Mouse (Mus musculus) brown adipose tissue, adult 24 weeks (tissue): ENCODE results near the gene Unc5b. TPM values are rescaled to one million over a fixed set of nuclear protein-coding genes. Genes with fewer than 3 reads are reported as not detected.
"Not testable (repeated sequence)": the region's sequence is repeated elsewhere in the genome, so short reads cannot be mapped to it uniquely, and the experiment has no call there.

ENCODE experiments used
- H3K27ac ChIP-seq: fragments of 200-500 bp; replicated peaks from 2 replicates; pipeline ENCODE4 v1.5.1; 2012; ENCODE audit warnings: low read depth, mild to moderate bottlenecking, low read length
- H3K4me1 ChIP-seq: fragments of 200-500 bp; 2 replicates; pipeline ENCODE4 v1.6.1; 2012; ENCODE audit warnings: low read length, mixed read lengths; ENCODE audit not compliant: control insufficient read depth, insufficient read depth, insufficient read length
- H3K4me3 ChIP-seq: fragments of 200-500 bp; 2 replicates; pipeline ENCODE4 v1.5.1; 2012; ENCODE audit warnings: low read depth, mild to moderate bottlenecking, low read length, moderate library complexity; ENCODE audit not compliant: insufficient read depth
- polyA plus RNA-seq: library from polyadenylated mRNA; stranded (reverse); fragments of >200 nt; gene quantifications from 2 replicates; pipeline ENCODE4 v1.2.4, GENCODE M21; 2012; ENCODE audit not compliant: missing spikeins, insufficient read depth, insufficient read length

The Unc5b gene
- polyA plus RNA-seq, 1 experiment = 1.7 TPM

DNA sequence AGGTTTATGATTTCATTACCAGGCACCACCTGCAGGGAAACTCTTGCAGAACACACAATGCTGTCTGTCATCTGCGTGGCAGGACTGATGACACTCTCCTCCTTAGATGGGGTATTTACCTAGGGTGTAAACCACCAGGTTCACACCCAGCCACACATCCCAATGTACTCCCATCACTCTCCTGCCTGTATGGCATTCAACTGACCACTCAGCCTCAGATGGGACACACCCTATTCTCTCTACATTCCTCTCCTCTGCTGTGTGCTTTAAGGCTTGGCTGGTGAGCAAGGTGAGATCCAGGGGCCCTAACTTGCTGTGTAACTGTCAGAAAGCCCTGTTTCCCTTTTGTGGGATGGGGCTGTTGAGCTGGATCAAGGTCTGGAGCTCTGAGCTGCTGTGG, 69.3 kb downstream of the Unc5b start:
- H3K4me3 ChIP-seq = no peak overlapping the region
- no peaks in the 10 kb centered on the region for H3K4me1 ChIP-seq
- no peak overlapping the region for H3K27ac ChIP-seq

DNA sequence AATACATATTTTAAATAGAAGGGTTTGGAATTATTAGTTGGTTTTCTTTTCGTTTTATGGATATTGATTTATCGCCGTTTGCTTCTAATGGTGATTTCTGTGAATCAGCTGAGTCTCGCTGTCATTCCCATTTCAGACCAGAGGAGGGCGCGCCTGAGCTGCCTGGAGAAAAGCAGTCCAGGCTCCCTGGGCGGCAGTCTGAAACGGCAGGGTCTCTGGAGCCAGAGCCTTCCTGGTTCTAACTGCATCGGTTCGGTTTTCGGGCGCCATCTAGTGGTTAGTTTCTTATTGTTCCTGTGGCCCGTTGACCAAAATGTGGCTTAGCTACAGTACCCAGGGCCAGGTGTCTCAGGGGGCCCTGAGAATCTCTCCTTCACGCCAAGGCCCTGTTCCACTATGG, 71.0 kb downstream of the Unc5b start:
- no peak overlapping the region for H3K27ac ChIP-seq
- no peaks in the 10 kb centered on the region for H3K4me1 ChIP-seq
- no peak overlapping the region for H3K4me3 ChIP-seq

DNA sequence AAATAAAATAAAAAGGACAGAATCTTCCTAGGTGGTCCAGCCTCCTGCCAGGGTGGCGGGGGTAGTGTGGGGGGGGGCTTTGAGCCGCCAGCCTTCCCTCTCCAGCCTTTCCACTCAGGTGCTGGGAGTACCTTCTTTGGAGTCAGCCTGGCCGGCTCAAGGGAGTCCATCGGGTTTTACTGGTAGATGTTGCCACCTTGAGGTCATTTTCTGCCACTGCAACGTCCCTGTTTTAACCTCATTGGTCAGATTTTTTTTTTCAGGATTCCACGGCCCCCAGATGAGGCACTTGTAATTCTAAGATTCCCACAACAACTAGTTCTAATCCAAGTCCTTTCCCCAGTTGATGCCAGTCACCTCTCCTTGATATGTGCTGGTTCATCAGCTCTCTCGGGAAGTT, 74.4 kb downstream of the Unc5b start:
- H3K4me3 ChIP-seq = no peak overlapping the region
- no peaks in the 10 kb centered on the region for H3K4me1 ChIP-seq
- no peak overlapping the region for H3K27ac ChIP-seq

DNA sequence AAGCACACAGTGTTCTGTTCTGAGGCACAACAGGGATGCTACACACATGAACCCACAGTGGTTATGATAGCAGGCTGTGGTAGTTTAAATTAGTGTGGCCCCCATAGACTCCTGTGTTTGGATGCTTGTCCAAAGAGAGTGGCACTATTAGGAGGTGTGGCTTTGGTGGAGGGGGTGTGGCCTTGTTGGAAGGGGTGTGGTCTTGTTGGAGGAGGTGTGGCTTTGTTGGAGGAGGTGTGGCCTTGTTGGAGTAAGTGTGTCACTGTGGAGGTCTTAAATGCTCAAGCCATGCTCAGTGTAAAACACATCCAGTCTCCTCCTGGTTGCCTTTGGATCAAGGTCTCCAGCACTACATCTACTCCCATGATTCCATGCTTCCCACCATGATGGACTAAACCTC, 75.2 kb downstream of the Unc5b start:
- Histone ChIP-seq H3K4me3 (no peak overlapping the region), H3K27ac (no peak overlapping the region), H3K4me1 (peaks cover 4% of the 10 kb centered on the region; the same call in 1 of the 2 replicates)

DNA sequence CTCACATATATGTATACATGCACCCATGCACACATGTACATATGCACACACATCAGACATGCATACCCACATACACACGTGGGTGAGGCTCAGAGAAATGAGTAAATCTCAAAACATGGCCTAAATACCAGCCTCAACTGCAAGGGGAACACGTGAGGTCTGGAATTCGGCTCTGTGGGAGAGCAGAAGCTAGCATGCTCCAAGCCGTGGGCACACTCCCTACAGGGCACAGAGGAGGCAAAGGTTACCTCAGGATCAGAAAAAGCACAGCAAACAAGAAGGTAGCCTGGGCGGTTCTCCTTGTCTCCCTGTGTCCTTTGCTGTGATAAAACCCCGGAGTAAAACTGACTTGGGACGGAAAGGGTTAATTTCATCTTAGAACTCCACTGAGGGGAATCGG, 77.4 kb downstream of the Unc5b start:
- H3K4me3 ChIP-seq = no peak overlapping the region
- no peak overlapping the region for H3K27ac ChIP-seq
- peaks cover 8% of the 10 kb centered on the region; the same call in 1 of the 2 replicates for H3K4me1 ChIP-seq

DNA sequence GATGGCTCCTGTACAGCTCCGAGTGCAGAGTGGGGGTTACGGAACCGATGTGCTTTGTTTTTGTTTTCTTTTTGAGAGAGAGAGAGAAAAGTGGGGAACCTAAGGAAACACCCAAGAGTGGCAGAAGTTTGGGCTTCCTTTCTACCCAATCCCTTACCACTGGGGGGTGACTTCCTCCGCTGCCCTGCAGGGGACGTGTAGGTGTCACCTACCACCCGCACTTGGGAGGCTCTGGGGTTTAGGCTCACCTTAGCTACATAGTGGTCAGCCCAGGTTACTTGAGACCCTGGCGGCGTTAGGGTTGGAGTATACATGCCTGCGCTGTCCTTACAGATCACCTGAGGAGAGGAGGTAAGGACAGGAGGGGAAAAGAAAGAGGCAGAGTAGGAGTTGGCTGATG, 78.1 kb downstream of the Unc5b start:
- H3K4me3 ChIP-seq = no peak overlapping the region
- H3K4me1 ChIP-seq = peaks cover 8% of the 10 kb centered on the region
- no peak overlapping the region for H3K27ac ChIP-seq

DNA sequence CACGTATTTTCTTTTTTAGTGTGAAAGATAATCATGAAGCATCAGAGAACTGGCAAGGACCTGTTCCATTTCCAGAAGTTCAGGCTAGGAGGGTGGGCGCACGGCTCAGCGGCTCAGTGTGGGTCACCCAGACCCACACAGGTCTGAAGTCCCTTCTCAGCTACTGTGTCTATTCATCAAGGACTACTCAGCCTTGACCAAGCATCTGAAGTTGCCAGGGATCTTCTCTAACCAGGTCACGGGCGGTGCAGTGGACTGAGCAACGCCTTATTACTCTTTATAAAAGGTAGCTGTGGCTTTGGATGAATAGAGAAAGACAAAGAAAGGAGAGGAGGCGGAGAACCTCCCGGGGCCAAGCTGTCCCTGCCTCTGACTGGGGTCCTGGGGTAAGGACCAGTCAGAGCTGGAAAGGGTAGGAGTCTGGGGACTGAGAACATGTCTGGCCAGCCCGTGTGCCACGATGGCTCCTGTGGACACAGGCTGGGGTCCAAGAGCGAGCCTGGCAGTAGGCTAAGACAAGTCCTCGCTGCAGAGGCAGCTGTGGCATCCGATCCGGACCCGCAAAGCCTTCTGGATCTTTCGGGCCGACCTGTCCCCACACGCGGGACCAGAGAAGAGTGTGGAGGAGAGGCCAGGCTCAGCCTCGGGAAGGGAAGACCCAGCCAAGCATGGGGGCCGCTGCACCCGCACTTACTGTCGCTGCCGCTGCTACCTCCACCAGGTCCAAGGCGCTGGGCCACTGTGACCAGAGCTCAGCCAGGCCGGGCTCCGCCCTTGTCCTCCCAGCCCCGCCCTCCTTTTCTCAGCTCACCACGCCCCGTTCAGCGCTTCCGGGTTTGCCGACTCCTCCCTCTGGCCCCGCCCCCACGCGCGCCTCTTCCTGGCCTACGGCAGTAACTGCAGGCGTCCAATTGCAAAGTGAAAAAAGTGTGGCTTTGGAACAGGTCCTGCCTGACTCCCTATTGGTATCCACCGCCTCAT, 79.1 kb downstream of the Unc5b start, which contains the start of gene Slc29a3:
Gene Slc29a3 (minus strand): TSS at position 755 of the 981 bp plus-strand sequence.
- peak within 1 kb of the TSS; percentile 15; the same call in 1 of the 2 replicates for H3K27ac ChIP-seq
- H3K4me3 ChIP-seq = peak within 1 kb of the TSS; percentile 82
- H3K4me1 ChIP-seq = peaks cover 8% of the 10 kb centered on the region

DNA sequence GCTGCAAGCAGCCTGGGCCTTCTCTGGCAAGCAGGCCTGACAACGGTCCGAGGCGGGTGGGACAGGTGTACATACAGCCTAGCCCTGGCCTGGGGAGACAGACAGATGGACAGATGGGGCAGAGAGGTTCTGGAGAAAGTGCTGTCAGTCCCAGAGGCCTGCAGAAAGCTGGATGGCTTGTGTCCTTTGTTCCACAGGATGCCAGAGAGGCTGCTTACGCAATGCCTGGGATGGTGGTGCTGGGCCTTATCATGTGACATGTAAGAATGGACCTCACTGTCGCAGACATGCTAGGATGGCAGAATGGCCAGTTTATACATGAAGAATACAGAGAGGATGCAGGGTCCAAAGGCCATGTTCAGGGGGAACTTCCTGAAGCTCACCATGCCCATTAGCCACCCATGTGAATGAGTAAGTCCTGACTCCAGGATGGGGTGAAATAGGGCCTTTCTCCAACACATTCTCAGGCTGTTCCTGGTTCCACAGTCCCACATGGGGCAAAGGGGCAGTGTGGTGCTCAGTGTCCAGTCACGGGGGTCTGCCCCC, 83.6 kb downstream of the Unc5b start:
- Histone ChIP-seq H3K4me3 (no peak overlapping the region), H3K4me1 (peaks cover 8% of the 10 kb centered on the region), H3K27ac (no peak overlapping the region)

DNA sequence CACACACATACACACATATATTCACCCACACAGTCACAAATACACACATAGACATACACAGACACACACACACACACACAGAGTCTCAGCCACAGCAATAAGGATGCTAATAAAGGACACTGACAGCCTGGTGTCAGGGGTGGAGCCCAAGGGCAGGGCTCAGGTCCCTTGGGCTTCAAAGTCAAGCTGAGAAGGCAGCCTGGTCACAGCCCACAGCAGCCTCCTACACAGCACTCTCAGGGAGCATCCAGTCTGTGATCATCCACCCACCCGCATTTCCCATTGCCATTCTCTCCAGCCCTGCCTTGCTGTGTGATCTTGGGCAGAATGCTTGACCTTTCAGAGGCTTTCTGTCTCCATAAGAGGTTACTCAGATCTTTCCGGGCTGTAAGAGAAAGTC, 84.9 kb downstream of the Unc5b start:
- Histone ChIP-seq H3K4me1 (peaks cover 7% of the 10 kb centered on the region), H3K4me3 (no peak overlapping the region), H3K27ac (no peak overlapping the region)

DNA sequence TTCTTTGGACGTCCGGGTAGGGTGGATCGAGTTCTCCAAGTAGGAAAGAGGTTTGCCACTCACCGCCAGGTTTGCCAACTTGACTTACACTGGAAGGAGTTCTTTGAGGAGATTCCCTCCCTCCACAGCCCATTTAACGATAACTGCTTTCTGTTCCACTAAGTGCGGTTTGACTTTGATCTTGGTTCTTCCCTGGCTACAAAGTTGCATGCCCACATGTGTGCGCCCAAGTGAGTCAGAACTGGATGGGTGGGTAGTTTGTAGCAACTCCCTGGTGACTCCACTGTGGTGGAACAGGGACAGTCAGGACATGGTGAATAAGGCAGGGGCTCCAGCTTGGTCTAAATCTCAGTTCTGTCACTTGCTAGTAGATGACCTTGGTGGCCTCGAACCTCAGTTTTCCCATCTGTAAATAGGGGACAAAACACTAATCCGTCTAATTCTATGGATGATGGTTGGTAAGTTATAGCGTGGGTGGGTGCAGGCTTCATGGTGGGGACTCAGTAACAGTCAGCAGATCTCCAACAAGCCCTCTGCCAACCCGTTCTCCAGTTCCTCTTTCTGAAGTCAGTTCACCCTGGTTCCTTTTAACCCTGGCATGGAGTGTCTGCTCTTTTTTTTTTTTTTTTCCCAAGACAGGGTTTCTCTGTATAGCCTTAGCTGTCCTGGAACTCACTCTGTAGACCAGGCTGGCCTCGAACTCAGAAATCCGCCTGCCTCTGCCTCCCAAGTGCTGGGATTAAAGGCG, 86.7 kb downstream of the Unc5b start:
- 0 out of 2 replicates have a peak overlapping the region, but pooled peaks have one; percentile 2 for H3K27ac ChIP-seq
- H3K4me3 ChIP-seq = no peak overlapping the region
- H3K4me1 ChIP-seq = no peaks in the 10 kb centered on the region; the same call in 1 of the 2 replicates

DNA sequence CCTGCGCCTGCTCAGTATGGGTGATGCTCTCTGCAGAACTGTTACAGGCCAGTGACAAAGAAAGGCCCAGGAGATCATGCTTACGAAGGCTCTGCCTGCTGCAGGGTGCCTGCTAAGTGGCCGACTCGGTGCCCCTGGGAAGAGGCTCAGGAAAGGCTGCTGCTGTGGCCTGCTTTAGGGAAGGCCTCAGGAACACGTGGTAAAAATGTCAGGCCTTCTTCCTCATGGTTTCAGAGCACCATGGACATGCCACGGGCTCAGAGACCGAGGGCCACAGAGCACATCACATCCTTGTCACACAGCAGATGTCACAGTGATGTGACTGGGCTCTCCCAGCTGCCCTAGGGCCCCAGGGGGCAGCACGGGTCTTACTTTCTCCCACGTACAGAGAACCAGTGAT, 87.7 kb downstream of the Unc5b start:
- H3K4me3 ChIP-seq = no peak overlapping the region
- no peak overlapping the region for H3K27ac ChIP-seq
- no peaks in the 10 kb centered on the region; the same call in 1 of the 2 replicates for H3K4me1 ChIP-seq

DNA sequence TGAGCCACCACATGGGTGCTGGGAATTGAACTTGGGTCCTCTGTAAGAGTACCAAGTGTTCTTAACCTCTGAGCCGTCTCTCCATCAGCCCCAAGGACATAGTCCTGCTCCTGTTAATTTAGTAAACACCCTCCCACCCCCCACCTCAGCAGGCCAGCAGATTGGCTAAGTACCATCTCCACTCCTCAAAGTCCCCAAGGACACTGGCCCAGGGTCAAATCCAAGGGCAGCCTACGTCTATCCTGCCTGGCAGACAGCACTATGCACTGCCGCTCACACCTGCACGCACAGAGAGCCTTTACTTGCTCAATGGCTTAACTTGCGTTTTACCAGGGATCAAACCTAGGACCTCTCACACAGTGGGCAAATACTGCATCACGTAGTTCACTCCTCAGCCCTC, 88.4 kb downstream of the Unc5b start:
- Histone ChIP-seq H3K27ac (no peak overlapping the region), H3K4me1 (no peaks in the 10 kb centered on the region), H3K4me3 (no peak overlapping the region)

DNA sequence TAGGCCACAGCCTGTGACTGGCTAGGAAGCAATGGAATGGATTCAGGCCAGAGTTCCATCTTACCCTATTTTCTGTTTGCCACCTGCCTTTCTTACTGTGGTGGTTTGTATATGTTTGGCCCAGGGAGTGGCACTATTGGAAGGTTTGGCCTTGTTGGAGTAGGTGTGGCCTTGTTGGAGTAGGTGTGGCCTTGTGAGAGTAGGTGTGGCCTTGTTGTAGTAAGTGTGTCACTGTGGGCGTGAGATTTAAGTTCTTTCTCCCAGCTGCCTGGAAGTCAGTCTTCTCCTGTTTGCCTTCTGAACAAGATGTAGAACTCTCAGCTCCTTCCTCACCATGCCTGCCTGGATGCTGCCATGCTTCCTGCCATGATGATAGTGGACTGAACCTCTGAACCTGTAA, 89.1 kb downstream of the Unc5b start:
- not testable (repeated sequence) for H3K27ac ChIP-seq, H3K4me3 ChIP-seq, H3K4me1 ChIP-seq

DNA sequence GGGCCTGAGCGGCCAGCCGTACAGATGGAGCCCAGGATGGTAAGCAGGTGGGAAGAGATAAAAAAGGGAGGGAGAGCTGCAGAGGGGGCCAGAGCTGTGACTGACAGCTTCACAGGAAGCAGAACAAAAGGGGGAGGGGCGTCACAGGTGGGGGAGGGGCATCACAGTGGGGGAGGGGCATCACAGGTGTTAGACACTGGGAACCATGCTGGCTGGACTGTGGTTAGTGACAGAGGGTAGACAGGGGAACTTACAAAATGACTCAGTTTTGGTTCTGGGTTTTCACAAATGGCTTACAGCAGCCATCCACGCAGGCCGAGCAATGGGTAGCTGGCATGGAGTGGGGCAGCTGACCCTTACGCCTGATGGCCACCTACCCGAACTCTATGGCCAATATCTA, 89.9 kb downstream of the Unc5b start:
- Histone ChIP-seq H3K27ac (no peak overlapping the region), H3K4me1 (0 out of 2 replicates have a peak, but pooled peaks cover 2% of the 10 kb centered on the region)

More for the DNA sequence above, 89.9 kb downstream of the Unc5b start:
- H3K4me3 ChIP-seq = no peak overlapping the region
